8 mouse cellular contexts compared by ENCODE assay signal in genomic region chr12:26855091-26855516, GRCm38 (mm10).
DNase-seq lines count a peak whose midpoint lies in the region; ATAC-seq and TF ChIP-seq lines count a peak whose summit lies in the region.

No protein-coding gene starts in this region.

- H3K9me3 ChIP-seq in forebrain, embryonic 13.5 days (replicated peaks) = peaks cover 7% of the 10 kb centered on the region; the same call in 1 of the 2 replicates
- peaks cover 10% of the 10 kb centered on the region; the same call in 1 of the 2 replicates for H3K9me3 ChIP-seq in forebrain, embryonic 10.5 days
- H3K9me3 ChIP-seq in stomach, embryonic 15.5 days = no peaks in the 10 kb centered on the region; the same call in 1 of the 2 replicates

- no peak for TF ChIP-seq CTCF in kidney, adult 2 months (conservative IDR thresholded peaks at IDR 0.05; ENCODE audit: insufficient read depth, insufficient read length, low read depth, low read length)

- DNase-seq in forebrain, embryonic 10.5 days (ENCODE audit: extremely low spot score, low spot score) = no peak
- peak; percentile 17 to 62 for DNase-seq in urinary bladder, postnatal 4 days (ENCODE audit: low spot score in 2 of 2)
- DNase-seq in urinary bladder, postnatal 25 days (ENCODE audit: low spot score) = no peak
- DNase-seq in kidney, adult 2 months = peak; percentile 44
- peak; percentile 83 to 84 for DNase-seq in left cerebral cortex, postnatal 14 days (ENCODE audit: low spot score in 2 of 2)
- no peak for DNase-seq in gastrocnemius, adult 8-10 months (ENCODE audit: low spot score in 2 of 2)

- TF ChIP-seq POLR2A in kidney, adult 2 months (IDR thresholded peaks at IDR 0.05; ENCODE audit: low read depth, low read length) = no peak

- intact Hi-C loops in left cerebral cortex, postnatal 14 days (cut with DNase I) = no loop called here

- H3K27ac ChIP-seq in forebrain, embryonic 13.5 days = 0 out of 2 replicates have a peak overlapping the region, but pooled peaks have one; percentile 53
- no peak overlapping the region; the same call in 1 of the 2 replicates for H3K27ac ChIP-seq in forebrain, embryonic 10.5 days
- no peak overlapping the region for H3K27ac ChIP-seq in kidney, adult 2 months (ENCODE audit: insufficient read depth, low read depth, low read length)
- no peak overlapping the region for H3K27ac ChIP-seq in stomach, embryonic 15.5 days

- H3K4me3 ChIP-seq in forebrain, embryonic 13.5 days = no peak overlapping the region
- H3K4me3 ChIP-seq in forebrain, embryonic 10.5 days = no peak overlapping the region
- H3K4me3 ChIP-seq in kidney, adult 2 months (ENCODE audit: insufficient read depth, low read depth, low read length) = no peak overlapping the region
- no peak overlapping the region for H3K4me3 ChIP-seq in stomach, embryonic 15.5 days (replicated peaks)

- H3K9ac ChIP-seq in forebrain, embryonic 13.5 days = no peak overlapping the region
- no peak overlapping the region for H3K9ac ChIP-seq in stomach, embryonic 15.5 days

- H3K4me1 ChIP-seq in forebrain, embryonic 13.5 days = peaks cover 12% of the 10 kb centered on the region
- H3K4me1 ChIP-seq in forebrain, embryonic 10.5 days = peaks cover 5% of the 10 kb centered on the region
- H3K4me1 ChIP-seq in kidney, adult 2 months (ENCODE audit: control insufficient read depth, insufficient read depth, low read length) = no peaks in the 10 kb centered on the region
- peaks cover 4% of the 10 kb centered on the region; the same call in 1 of the 2 replicates for H3K4me1 ChIP-seq in stomach, embryonic 15.5 days

- WGBS in forebrain, embryonic 13.5 days = 0% methylated on average over 1 of the region's 1 CpGs
- WGBS in forebrain, embryonic 10.5 days = 74% methylated on average over 1 of the region's 1 CpGs
- WGBS in kidney, adult 2 months = 0% methylated on average over 1 of the region's 1 CpGs
- 11% methylated on average over 1 of the region's 1 CpGs for WGBS in stomach, embryonic 15.5 days

- H3K27me3 ChIP-seq in forebrain, embryonic 13.5 days = no peaks in the 10 kb centered on the region
- H3K27me3 ChIP-seq in forebrain, embryonic 10.5 days (ENCODE audit: poor library complexity, severe bottlenecking) = no peaks in the 10 kb centered on the region
- no peaks in the 10 kb centered on the region for H3K27me3 ChIP-seq in kidney, adult 2 months (replicated peaks; ENCODE audit: control insufficient read depth, insufficient read depth, low read length)
- no peaks in the 10 kb centered on the region; the same call in 1 of the 2 replicates for H3K27me3 ChIP-seq in stomach, embryonic 15.5 days (replicated peaks)

- no peak overlapping the region for H3K4me2 ChIP-seq in forebrain, embryonic 13.5 days
- H3K4me2 ChIP-seq in stomach, embryonic 15.5 days = no peak overlapping the region

- H3K36me3 ChIP-seq in forebrain, embryonic 13.5 days (ENCODE audit: poor library complexity, severe bottlenecking) = 0 out of 2 replicates have a peak, but pooled peaks cover 3% of the 10 kb centered on the region
- H3K36me3 ChIP-seq in forebrain, embryonic 10.5 days (replicated peaks) = no peaks in the 10 kb centered on the region
- no peaks in the 10 kb centered on the region for H3K36me3 ChIP-seq in kidney, adult 2 months (ENCODE audit: control insufficient read depth, insufficient read depth, low read length)
- no peaks in the 10 kb centered on the region for H3K36me3 ChIP-seq in stomach, embryonic 15.5 days

- peak; percentile 93 for ATAC-seq in forebrain, embryonic 13.5 days
- ATAC-seq in stomach, embryonic 15.5 days (ENCODE audit: insufficient read depth, low FRiP score, low read depth) = peak; percentile 70; the same call in 1 of the 2 replicates

Comparison
In these comparisons a context has a peak if more than half of its experiments do, and no peak if none do; other contexts are left out.
1. DNase-seq: peak in urinary bladder, postnatal 4 days (2 of 2), kidney, adult 2 months (single experiment) and left cerebral cortex, postnatal 14 days (2 of 2); none in forebrain, embryonic 10.5 days (single experiment), urinary bladder, postnatal 25 days (single experiment) and gastrocnemius, adult 8-10 months (0 of 2).